8 mouse cellular contexts compared by ENCODE assay signal in the genomic region with DNA sequence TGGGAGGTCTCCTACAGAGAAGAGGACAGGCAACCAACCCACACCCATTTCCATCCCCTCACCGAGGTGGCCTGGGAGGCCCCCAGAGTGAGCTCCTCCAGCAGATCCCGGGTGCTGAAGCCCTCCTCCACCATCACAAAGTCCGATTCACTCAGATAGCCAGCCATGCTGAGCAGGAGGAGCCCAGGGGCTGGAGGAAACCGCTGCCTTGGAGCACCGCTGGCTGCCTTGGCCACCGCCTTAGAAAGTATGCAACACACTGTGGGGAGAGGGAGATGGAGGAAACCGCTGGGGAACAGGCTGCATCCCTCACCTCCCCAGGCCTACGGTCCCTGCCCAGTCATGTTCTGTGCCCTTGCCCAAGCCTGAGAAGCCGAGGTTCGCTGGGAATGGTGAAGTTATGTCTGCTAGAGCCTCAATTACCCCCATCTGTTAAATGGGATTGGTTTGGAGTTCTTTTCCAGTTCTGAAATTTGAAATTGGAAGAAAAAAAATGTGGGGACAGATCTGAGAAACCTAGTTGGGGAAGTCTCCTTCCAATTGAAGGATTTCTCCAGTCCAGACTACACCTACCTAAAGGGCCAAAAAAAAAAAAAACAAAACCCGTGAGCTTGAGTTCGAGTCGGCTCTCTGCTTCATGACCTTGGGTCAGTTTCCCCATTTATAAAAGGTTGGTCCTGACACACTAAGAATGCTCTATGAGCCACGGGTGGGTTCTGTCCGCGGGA. TPM values are rescaled to one million over a fixed set of nuclear protein-coding genes. Genes with fewer than 3 reads are reported as not detected.
DNase-seq lines count a peak whose midpoint lies in the region; ATAC-seq lines count a peak whose summit lies in the region.

No protein-coding gene starts in this region.

- H3K4me1 ChIP-seq in lung, embryonic 15.5 days = peaks cover 40% of the 10 kb centered on the region
- peaks cover 52% of the 10 kb centered on the region for H3K4me1 ChIP-seq in embryonic facial prominence, embryonic 10.5 days
- peaks cover 5% of the 10 kb centered on the region for H3K4me1 ChIP-seq in intestine, embryonic 14.5 days (replicated peaks; ENCODE audit: control insufficient read depth, insufficient read depth, low read length)

- WGBS in lung, embryonic 15.5 days = 5% methylated on average over 16 of the region's 16 CpGs
- 5% methylated on average over 16 of the region's 16 CpGs for WGBS in embryonic facial prominence, embryonic 10.5 days
- WGBS in intestine, embryonic 14.5 days = 7% methylated on average over 16 of the region's 16 CpGs

- intact Hi-C loops in left cerebral cortex, postnatal 36 days (cut with DNase I) = no loop called here

- peak overlapping the region; percentile 74 for H3K4me3 ChIP-seq in lung, embryonic 15.5 days
- H3K4me3 ChIP-seq in embryonic facial prominence, embryonic 10.5 days = peak overlapping the region; percentile 83
- H3K4me3 ChIP-seq in intestine, embryonic 14.5 days (ENCODE audit: low read depth, low read length) = peak overlapping the region; percentile 70

- H3K4me2 ChIP-seq in lung, embryonic 15.5 days = peak overlapping the region; percentile 95
- peak overlapping the region; percentile 85 for H3K4me2 ChIP-seq in intestine, embryonic 14.5 days (ENCODE audit: low read length)

- H3K36me3 ChIP-seq in lung, embryonic 15.5 days = no peaks in the 10 kb centered on the region
- H3K36me3 ChIP-seq in embryonic facial prominence, embryonic 10.5 days (replicated peaks) = no peaks in the 10 kb centered on the region
- no peaks in the 10 kb centered on the region for H3K36me3 ChIP-seq in intestine, embryonic 14.5 days (ENCODE audit: control insufficient read depth, insufficient read depth, low read length)

- H3K27ac ChIP-seq in lung, embryonic 15.5 days = no peak overlapping the region; the same call in 1 of the 2 replicates
- peak overlapping the region; percentile 89 for H3K27ac ChIP-seq in embryonic facial prominence, embryonic 10.5 days (replicated peaks)
- H3K27ac ChIP-seq in intestine, embryonic 14.5 days (ENCODE audit: low read depth) = no peak overlapping the region

- no peak for DNase-seq in lung, postnatal 4 days
- peak; percentile 43 for DNase-seq in embryonic facial prominence, embryonic 10.5 days (ENCODE audit: low spot score)
- DNase-seq in intestine, embryonic 14.5 days (ENCODE audit: low spot score) = peak; percentile 61
- peak; percentile 40 for DNase-seq in neural tube, embryonic 10.5 days (ENCODE audit: extremely low spot score, low spot score)
- no peak for DNase-seq in left cerebral cortex, postnatal 36 days (ENCODE audit: low spot score in 2 of 2)
- DNase-seq in retina, postnatal 1 day = no peak
- DNase-seq in adipocyte (ENCODE audit: low spot score) = no peak

- no peak for ATAC-seq in lung, embryonic 15.5 days (ENCODE audit: borderline replicate concordance, extremely low read depth, low FRiP score, low TSS enrichment)
- ATAC-seq in intestine, embryonic 14.5 days (replicated peaks; ENCODE audit: low FRiP score, low TSS enrichment, low read depth) = no peak

- peaks cover 10% of the 10 kb centered on the region for H3K27me3 ChIP-seq in lung, embryonic 15.5 days
- H3K27me3 ChIP-seq in embryonic facial prominence, embryonic 10.5 days (replicated peaks; ENCODE audit: low read depth, poor library complexity, severe bottlenecking) = peaks cover 43% of the 10 kb centered on the region
- H3K27me3 ChIP-seq in intestine, embryonic 14.5 days (replicated peaks; ENCODE audit: control insufficient read depth, insufficient read depth, low read length) = no peaks in the 10 kb centered on the region

- peak overlapping the region; percentile 80 for H3K9ac ChIP-seq in lung, embryonic 15.5 days
- peak overlapping the region; percentile 69 for H3K9ac ChIP-seq in intestine, embryonic 14.5 days (ENCODE audit: low read length)

- H3K9me3 ChIP-seq in lung, embryonic 15.5 days = no peaks in the 10 kb centered on the region
- no peaks in the 10 kb centered on the region for H3K9me3 ChIP-seq in embryonic facial prominence, embryonic 10.5 days
- H3K9me3 ChIP-seq in intestine, embryonic 14.5 days (ENCODE audit: control insufficient read depth, low read length) = no peaks in the 10 kb centered on the region

RNA-seq across cellular contexts. Expression of gene Azin2, which starts 0.8 kb away (rescaled TPM):
- 18.6 and 22.5 TPM in 2 replicates for polyA plus RNA-seq in lung, embryonic 15.5 days (2015; fragmentation: Nextera tagmentation; extraction: Ambion mirVana)
- 11.4 and 12.1 TPM in 2 replicates for polyA plus RNA-seq in embryonic facial prominence, embryonic 10.5 days (2016; fragmentation: Nextera tagmentation; extraction: Ambion mirVana)
- polyA plus RNA-seq in intestine, embryonic 14.5 days (2014; fragmentation: Nextera tagmentation; extraction: Ambion mirVana) = 17.5 and 20.1 TPM in 2 replicates
- 10 to 100 TPM; 53.8 to 56.6 TPM for total RNA-seq in left cerebral cortex, postnatal 36 days (2021)

RNA-seq across cellular contexts. Expression of gene Ak2, which starts 30.3 kb away (rescaled TPM):
- polyA plus RNA-seq in lung, embryonic 15.5 days (2015; fragmentation: Nextera tagmentation; extraction: Ambion mirVana) = 182 and 187 TPM in 2 replicates
- 219 and 224 TPM in 2 replicates for polyA plus RNA-seq in embryonic facial prominence, embryonic 10.5 days (2016; fragmentation: Nextera tagmentation; extraction: Ambion mirVana)
- polyA plus RNA-seq in intestine, embryonic 14.5 days (2014; fragmentation: Nextera tagmentation; extraction: Ambion mirVana) = 183 and 184 TPM in 2 replicates
- total RNA-seq in left cerebral cortex, postnatal 36 days (2021) = 10 to 100 TPM; 22.5 to 24.7 TPM

Comparison
In these comparisons a context has a peak if more than half of its experiments do, and no peak if none do; other contexts are left out.
1. DNase-seq: peak in embryonic facial prominence, embryonic 10.5 days (single experiment), intestine, embryonic 14.5 days (single experiment) and neural tube, embryonic 10.5 days (single experiment); none in lung, postnatal 4 days (0 of 2), left cerebral cortex, postnatal 36 days (0 of 2), retina, postnatal 1 day (single experiment) and adipocyte (single experiment).
2. Peak in every context shown above with its lines, with median percentiles within 50 percentile points of each other: H3K4me3 ChIP-seq.